Mouse (Mus musculus) T-helper 1 cell (primary cell): ENCODE data around the gene Rnf224.

Source experiments
- in situ Hi-C: fragments of 300-600 bp; cut with MboI, MseI; formaldehyde crosslinking; loops from one replicate; pipeline ENCODE4 v1.15.1; 2025; ENCODE audit warnings: high pct_unique_total_duplicates

Gene Rnf224

DNA sequence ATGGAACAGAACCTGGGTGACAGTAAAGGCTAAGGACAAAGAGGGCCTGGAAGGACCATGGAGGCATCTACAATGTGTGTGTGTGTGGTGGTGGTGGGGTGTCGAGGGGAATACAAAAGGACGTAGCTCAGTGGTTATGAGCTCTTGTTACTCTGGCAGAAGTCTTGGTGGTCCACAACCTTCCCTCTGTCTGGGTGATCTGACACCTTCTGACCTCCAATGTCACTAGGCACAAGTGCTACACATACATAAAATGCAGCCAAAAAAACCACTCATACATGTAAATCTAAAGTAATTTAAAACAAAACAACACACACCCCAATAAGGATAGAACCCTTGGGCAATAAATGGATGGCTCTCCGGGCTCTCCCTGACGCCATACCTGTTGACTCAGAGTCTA lies 9.2 kb downstream of the Rnf224 start:
- in situ Hi-C loops: no loop called here

DNA sequence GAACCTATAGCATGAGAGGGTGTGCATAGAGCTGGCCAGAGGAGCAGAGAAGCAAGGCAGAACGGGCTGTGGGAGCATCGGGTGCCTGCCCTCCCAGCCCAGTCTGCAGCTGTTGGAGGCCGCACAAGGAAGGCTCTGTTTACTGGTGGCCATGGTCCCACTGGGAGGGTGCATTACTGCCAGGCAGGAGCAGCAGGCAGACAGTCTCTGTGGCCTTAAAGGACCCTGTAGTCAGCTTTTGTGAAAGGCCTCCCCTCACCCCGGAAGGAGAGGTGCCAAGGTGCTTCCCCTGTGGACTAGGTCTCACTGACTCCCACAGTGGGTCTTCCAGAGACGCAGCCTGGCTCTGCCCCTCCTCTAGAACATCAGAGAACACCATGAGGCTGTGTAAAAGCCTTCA lies 9.7 kb downstream of the Rnf224 start:
- in situ Hi-C loops: no loop called here

DNA sequence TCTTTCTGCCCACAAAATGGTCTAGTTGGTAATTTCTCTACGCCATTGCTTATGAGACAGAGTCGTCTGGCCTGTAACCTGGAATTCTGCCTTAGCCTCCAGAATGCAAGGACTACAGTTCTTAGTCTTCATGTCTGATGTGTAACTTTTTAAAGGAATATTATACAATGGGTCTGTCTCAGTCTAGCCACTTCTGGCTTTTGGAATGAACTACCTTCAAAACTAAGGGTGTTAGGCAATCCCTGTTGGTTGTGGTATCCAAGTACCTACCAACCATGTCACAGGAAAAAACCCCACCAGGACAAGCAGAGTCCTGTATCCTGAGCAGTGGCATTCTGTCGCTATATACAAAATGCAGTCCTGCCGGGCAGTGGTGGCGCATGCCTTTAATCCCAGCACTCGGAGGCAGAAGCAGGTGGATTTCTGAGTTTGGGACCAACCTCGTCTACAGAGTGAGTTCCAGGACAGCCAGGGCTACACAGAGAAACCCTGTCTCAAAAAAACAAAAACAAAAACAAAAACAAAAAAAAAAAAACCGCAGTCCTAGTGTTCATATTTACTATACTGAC lies 10.7 kb downstream of the Rnf224 start:
- in situ Hi-C loops: no loop called here

DNA sequence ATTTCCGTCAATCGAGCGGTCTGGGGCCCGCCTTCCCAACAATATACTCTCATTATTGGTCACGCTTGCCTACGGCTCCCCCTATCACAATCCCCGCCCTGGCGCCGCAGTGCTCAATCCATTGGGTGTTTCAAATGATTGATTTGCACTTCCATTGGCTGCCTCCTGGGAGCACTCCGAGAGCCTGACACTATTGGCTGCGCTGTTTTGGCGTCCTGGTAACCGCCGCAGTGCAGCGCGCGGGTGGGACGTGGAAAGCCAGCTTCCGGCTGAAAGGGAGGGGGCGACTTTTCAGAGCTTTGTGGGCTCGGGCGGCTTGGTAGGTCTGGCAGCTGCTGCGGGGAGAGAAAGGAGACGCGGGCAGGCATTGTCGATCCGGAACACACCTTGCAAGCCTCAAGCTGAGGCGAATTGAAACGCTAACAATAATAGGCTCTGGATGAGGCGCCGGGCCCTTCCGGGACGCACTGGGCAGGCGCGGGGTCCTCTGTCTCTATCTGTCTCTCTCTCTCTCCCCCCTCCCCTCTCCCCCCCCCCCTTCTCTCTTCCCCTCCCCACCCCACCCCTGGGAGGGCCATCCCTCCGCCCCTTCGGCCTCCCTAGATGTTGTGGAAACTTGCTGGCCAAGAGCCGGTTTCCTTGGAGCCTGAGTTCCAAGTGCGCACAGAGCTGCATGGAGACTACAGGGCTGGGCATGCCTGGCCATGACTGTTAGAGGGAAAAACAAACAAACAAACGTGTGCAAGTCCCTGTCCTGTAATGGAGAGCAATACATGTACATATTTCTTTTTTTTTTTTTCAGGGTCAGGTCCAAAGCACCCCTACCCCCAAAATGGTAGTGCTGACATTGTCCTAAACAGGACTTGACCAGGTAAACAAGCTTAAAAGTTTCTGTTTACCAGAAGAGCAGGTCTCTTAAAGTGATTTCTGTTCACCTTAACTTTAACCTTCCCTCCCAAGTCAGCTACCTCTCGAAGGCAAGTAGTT lies 11.5 kb downstream of the Rnf224 start:
- in situ Hi-C loops: no loop called here

DNA sequence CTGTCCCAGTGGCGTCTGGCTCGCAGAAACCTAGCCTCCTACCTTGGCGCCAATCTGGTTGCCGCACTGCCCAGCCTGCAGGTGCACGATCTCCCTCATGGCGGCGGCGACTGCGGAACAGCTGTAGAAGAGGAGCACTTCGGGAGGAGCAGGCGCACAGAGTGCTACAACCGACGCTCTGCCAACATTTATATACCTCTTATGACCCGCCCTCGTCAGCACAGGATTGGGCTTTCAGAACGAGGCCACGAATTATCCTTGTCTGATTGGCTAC lies 12.2 kb downstream of the Rnf224 start, which contains the start of gene Tubb4b:
Gene Tubb4b, minus strand, starts transcription at position 211 of the 274 bp plus-strand sequence.
- in situ Hi-C loops: no loop called here

DNA sequence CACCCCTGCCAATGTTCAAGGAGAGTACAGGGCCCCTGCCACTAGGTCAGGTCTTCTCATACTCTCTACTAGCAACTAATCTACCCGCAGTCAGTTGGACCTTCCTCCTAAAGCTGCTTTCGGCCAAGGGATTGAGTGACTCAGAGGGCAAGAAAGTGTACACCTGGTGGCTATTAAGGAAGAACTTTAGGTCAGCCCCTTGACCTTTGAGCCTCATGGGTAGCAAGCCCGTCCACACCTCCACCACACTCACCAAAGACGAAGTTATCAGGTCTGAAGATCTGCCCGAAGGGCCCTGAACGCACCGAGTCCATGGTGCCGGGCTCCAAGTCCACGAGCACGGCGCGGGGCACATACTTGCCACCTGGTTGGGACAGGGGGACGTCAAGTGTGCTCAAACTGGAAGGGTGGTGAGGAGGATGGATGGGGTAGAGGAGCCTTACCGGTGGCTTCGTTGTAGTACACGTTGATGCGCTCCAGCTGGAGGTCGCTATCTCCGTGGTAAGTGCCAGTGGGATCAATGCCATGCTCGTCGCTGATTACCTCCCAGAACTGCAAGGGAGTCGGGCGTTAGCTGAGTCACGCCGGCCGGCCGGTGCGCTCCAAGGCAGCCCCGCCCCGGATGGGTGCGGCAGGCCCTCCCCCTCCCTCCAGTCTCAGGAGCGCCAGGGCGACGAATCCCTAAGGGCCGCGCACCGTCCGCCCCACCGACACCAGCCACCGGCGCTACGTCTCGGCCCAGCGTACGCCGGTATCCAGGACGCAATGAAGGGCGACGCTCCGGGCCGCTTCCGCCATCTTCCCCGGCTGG lies 12.7 kb downstream of the Rnf224 start:
- in situ Hi-C loops: no loop called here

DNA sequence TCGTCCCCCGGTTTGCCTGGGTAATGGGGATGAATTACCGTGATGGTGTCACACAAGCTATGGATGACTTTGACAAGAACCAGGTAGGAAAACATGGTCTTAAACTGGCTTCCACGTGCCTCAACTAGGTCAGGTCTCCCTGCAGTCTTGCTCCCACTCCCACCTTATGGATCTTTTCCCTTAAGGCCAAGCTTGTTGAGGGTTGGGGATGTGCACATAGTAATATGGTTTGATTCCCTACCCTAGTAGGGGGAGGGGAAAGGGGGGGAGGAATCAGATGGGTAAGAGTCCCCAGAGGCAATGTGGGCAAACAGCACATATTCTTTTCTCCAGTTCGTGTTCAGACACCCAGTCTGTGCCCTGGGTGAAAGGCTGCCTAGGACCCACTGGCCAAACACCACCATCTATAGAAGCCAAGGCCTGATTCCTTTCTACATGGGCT lies 15.2 kb downstream of the Rnf224 start:
- in situ Hi-C loops: no loop called here

DNA sequence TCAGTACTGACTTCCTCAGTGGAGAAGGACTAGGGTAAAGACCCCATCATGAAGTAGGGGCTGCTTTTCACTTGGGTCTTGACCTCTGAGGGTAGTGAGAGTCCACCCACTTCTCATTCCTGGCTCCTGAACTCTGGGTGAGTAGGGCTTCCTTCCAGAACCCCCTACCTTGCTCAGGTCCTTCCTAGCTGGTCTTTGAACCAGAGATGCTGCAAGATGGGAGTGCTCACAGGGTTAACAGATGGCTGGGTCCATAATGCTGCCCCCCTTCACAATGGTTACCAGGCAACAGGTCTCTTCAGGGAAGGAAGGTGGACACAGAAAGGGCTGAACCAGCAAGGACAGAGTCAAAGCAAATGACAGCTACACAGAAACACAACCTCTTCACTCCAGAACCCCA lies 18.1 kb downstream of the Rnf224 start, which contains the start of gene Fam166a:
Gene Fam166a, plus strand, starts transcription at position 301 of the 400 bp plus-strand sequence.
- in situ Hi-C loops: no loop called here

DNA sequence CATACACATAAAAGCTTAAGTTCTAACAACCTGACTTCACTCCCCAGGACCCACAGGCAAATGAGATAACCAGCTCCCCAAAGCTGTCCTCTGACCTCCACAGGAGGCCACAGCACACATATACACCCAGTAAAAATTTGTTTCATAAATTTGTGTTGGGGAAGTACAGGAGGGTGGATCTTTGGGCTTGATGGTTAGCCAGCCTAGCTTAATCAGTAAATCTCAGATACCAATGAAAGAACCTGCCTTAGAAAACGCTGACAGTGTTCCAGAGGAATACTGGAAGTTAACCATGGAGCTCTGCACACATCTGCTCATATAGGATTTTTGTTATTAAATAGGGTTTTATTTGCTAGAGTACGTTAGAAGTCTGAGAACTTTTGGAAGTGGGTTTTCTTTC lies 18.9 kb downstream of the Rnf224 start:
- in situ Hi-C loops: no loop called here

DNA sequence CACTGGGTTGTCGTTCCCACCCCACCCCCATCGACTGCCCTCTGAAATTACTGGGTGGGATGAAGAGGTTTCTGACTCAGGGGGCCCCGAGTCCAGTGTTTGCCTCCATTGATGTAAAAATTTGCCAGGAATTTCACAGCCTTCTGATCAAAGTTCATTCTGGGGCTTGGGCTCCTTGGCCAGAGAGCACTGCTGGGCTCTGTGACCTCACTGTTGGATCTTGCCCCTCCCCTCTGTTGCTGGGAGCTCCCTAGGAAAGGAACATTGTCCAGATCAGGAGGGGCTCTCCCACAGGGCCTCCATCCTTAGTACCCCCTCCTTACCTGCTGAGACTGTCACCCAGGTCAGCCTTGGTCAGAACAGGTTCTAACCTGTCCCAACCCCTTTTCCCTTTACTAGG lies 22.1 kb downstream of the Rnf224 start, which contains the start of gene Stpg3:
Gene Stpg3, minus strand, starts transcription at position 194 of the 400 bp plus-strand sequence.
- in situ Hi-C loops: no loop called here

DNA sequence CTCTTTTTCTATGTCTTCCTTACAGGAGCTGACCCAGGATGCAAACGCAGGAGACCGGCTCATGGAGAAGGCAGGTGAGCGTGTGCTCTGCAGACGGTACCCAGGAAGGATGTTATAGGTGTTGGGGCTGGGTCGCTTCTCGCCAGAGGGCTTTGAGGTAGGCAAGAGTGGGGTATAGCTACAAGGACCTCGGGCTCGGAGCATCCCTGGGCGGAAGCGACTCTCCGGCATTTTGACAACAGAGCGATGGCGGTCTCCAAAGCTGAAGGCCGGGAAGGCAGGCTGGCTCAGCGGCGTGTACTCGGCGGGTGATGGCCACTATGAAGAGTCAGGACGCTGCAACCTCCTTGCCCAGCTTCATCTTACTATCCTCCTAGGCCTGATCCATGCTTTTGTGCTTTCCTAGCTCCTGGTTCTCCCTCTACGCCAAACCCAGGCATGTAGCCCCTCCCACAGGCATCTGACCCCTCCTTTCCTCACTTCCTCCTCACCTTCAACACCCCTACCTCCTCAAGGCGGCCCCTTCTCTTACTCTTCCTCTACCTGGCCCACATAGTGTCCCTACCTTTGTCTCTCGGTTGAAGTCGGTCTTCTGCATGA lies 23.2 kb downstream of the Rnf224 start:
- in situ Hi-C loops: no loop called here

DNA sequence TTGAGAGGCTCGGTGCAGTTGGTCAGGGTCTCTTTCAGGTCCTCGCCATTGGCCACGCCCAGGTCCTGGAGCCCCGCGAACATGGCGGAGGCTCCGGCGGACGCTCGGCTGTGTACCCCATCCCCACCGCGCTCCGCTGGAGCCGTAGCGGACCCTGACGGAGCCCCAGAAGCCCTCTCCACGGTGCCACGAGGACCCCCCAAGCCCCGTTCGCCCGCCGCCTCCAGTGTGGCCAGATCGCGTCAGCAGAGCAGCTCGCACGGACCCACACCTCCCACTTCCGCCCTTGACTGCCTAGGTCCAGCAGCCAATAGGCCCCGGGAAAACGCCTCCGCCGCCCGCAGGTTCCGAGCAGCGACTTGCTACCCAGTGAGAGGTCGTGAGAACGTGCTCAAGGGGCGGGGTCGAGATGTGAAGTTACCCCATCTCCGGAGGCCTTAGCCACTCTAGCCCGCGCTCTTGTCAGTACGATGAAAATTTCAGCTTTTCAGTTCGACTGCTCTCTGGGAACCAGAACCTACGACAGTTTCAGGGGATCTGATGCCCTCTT lies 25.4 kb downstream of the Rnf224 start, which contains the start of gene Nelfb:
Gene Nelfb, minus strand, starts transcription at position 369 of the 550 bp plus-strand sequence.
- in situ Hi-C loops: no loop called here

DNA sequence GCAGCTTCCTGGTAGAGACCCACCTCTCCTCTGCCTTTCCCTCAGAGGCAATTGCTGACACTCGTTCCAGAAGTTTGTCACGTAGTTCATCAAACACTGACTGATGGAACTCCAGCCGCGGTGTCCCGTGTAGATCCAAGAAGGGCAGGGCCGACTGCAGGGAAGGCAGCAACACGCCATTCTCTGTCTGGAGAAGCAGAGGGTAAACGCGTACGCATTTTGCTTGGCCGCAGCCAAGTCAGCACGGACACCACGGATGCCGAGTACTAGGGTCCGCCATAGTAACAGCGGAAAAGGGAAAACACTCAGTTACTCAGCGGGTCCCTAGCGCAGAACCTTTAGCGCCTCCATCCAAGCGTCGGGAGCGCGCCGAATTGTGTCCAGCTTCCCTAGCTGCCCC lies 25.9 kb downstream of the Rnf224 start:
- in situ Hi-C loops: no loop called here

DNA sequence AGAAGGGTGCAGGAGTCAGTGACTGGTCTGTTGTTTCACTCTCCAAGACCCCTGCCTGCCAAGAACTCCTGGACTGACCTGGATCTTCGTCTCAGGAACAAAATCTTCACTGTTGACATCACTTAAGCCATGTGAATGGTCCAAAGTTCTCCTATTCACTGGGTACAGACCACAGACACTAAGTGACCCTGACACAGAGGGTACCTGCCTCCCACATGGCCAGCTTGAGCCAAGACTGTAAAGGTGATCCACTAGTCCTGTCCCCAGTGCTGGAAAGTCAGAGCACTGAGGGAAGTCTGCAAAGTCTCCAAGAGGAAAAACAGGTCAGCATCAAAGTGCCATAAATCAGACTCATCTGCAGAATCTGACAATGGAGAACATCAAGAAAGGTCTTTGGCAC lies 29.0 kb downstream of the Rnf224 start:
- in situ Hi-C loops: no loop called here

DNA sequence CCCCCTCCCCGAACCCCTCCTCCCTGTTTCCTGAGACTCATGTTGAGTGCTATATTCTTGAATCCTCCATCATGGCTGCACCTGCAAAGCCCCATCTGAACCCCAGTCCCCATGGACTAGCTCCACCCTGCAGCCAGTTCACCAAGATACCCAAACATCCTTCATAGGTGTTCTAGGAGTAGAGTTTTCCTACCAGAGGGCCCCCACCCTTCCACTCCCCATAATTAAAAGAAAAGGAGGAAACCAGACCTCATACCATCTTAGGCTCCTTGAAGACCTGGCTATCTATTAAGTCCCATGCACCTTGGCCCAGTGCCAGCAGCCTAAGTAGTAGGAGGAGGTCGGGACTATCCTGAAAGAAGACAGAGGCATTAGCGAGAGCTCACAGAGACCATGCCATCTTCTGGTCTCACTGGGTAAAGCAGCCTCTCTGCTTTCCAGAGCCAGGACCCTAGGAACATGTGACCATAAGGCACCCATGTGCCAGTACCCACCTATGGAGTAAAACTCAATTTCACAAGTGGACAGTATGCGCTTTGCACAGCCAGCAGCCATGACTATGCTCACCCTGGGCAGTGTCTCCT lies 32.9 kb downstream of the Rnf224 start:
- in situ Hi-C loops: no loop called here

DNA sequence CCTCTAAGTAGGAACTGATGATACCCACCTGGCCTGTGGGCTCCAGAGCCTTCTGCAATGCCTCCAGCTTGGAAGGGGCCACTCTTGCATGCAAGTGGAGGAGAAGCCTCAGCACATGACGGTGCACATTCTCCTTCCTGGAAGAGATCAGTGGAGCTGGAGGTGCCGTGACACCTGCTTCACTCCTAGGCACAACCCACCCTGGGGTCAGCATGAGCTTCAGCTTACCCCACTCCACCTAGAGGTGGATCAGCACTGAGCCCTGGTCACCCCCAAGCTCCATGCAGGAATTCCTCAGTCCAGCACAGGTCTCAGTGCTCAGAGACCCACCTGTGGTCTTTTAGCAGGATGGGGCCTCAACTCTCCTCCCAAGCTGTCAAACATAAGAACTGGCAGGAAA lies 36.0 kb downstream of the Rnf224 start:
- in situ Hi-C loops: no loop called here

DNA sequence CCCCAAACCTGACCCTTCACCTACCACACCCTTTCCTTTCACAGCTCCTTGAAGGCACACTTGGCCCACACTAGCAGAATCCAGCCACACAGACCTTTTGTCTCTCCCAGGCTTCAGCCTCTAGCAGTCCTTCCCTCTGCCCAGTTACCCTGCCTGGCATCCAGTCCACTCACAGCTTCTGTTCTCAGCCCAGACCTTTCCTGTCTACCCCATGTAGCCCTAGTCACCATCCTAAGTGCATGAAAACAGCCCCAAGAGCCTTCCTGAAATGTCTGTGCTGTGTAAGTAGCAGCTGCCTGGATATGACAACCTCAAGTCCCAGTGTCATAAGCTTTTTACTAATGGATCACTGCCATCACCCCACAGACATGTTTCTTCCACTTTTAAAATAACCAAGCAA lies 38.6 kb downstream of the Rnf224 start:
- in situ Hi-C loops: no loop called here

DNA sequence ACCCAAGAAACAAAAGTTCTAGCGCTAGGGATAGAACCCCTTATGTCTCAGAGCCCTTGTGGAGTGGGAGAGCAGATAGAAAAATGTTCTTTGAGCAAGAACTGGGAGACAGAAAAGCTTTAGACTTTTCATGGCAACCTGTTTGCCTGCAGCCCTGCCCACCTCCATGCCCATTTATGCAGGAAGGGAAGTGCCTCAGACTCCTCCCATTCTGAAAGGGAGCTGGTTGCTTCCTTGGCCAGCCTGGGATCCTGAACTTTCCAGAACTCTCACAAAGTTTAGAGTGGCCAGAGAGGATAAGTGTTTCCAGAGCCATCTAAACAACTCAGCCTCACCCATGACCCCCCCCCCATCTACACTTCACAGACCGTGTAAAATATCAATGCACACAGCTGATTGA lies 39.4 kb downstream of the Rnf224 start:
- in situ Hi-C loops: no loop called here

DNA sequence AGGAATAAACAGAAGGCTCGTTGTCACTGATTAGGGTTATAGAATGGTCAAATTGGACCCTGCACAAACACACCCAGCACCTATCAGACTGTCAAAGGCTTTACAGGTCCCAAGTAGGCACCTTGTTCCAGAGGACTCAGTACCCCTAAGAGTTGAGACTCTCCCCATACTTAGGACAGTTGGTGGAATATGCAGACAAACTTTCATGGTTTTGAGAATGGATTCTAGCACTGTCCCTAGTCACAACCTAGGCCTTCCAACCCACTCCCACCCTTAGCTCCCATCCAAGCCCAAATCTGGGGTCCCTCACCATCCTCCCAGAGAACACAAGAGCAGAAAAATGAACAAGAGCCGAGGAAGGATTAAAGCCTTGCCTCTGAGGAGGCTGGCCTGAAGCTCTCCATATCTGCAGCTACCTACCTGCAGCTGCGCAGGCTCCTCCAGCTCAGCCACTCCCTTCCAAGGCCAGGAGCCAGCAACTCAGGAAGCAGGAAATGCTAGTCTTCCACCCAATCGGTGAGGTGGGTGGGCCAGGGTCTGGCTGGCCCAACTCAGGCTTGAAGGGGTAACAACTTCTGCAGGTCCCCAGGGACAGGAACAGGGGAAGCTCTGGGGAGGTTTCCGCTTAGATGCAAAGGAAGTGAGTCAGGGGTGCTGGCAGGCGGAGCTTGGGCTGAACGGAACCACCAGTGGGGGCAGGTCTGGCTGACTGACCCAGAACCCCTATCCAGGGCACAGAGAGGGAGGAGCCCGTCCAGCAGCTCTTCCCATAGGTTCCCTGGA lies 40.2 kb downstream of the Rnf224 start, which contains the start of gene Tor4a:
Gene Tor4a, minus strand, starts transcription at position 715 of the 783 bp plus-strand sequence.
- in situ Hi-C loops: no loop called here
